In genomic region chr5:140830314-140831063, GRCm38 (mm10) we compare ENCODE assay signal across 8 mouse cellular contexts. TPM values are rescaled to one million over a fixed set of nuclear protein-coding genes. Genes with fewer than 3 reads are reported as not detected.
A peak's percentile ranks its signal among the peaks of the same experiment; 100 is the strongest.
DNase-seq lines count a peak whose midpoint lies in the region; ATAC-seq and TF ChIP-seq lines count a peak whose summit lies in the region.

TSS of gene Gna12 (minus strand) at chr5:140830431.

- ATAC-seq in erythroid progenitor cell, adult 5-6 weeks (replicated peaks; ENCODE audit: low FRiP score, poor library complexity, severe bottlenecking): peak; percentile 94
- ATAC-seq in heart, embryonic 12.5 days (ENCODE audit: insufficient number of reproducible peaks, low FRiP score): peak; percentile 97
- peak; percentile 98 for ATAC-seq in kidney, postnatal 0 days (replicated peaks; ENCODE audit: low FRiP score, low read depth)
- peak; percentile 95 for ATAC-seq in liver, embryonic 11.5 days (replicated peaks; ENCODE audit: low FRiP score)
- ATAC-seq in stomach, embryonic 14.5 days (ENCODE audit: insufficient number of reproducible peaks, insufficient read depth, low FRiP score, low read depth): peak; percentile 96

- H3K9me3 ChIP-seq in heart, embryonic 12.5 days (replicated peaks): no peaks in the 10 kb centered on the region
- H3K9me3 ChIP-seq in kidney, postnatal 0 days (replicated peaks; ENCODE audit: low read length): no peaks in the 10 kb centered on the region
- no peaks in the 10 kb centered on the region for H3K9me3 ChIP-seq in liver, embryonic 11.5 days (ENCODE audit: control insufficient read depth, low read length)
- no peaks in the 10 kb centered on the region for H3K9me3 ChIP-seq in stomach, embryonic 14.5 days (ENCODE audit: control insufficient read depth, low read depth, low read length)

- H3K27ac ChIP-seq in heart, embryonic 12.5 days (ENCODE audit: poor library complexity, severe bottlenecking): peak within 1 kb of the TSS; percentile 64
- peak within 1 kb of the TSS; percentile 80 for H3K27ac ChIP-seq in kidney, postnatal 0 days
- peak within 1 kb of the TSS; percentile 70 for H3K27ac ChIP-seq in liver, embryonic 11.5 days (ENCODE audit: low read depth, low read length)
- H3K27ac ChIP-seq in stomach, embryonic 14.5 days (ENCODE audit: low read length): peak within 1 kb of the TSS; percentile 52; the same call in 1 of the 2 replicates

- H3K36me3 ChIP-seq in heart, embryonic 12.5 days: peaks cover 4% of the 10 kb centered on the region
- H3K36me3 ChIP-seq in kidney, postnatal 0 days (ENCODE audit: insufficient read depth, low read length): no peaks in the 10 kb centered on the region
- H3K36me3 ChIP-seq in liver, embryonic 11.5 days (ENCODE audit: control insufficient read depth, insufficient read depth, low read length): no peaks in the 10 kb centered on the region
- no peaks in the 10 kb centered on the region for H3K36me3 ChIP-seq in stomach, embryonic 14.5 days (ENCODE audit: control insufficient read depth, insufficient read depth, low read length)

- H3K27me3 ChIP-seq in heart, embryonic 12.5 days (replicated peaks): no peaks in the 10 kb centered on the region; the same call in 1 of the 2 replicates
- no peaks in the 10 kb centered on the region for H3K27me3 ChIP-seq in kidney, postnatal 0 days (ENCODE audit: insufficient read depth, low read length)
- no peaks in the 10 kb centered on the region for H3K27me3 ChIP-seq in liver, embryonic 11.5 days (replicated peaks; ENCODE audit: control insufficient read depth, insufficient read depth, low read length)
- no peaks in the 10 kb centered on the region for H3K27me3 ChIP-seq in stomach, embryonic 14.5 days (ENCODE audit: control insufficient read depth, insufficient read depth, low read length)

- peak within 1 kb of the TSS; percentile 92 for H3K4me2 ChIP-seq in heart, embryonic 12.5 days
- H3K4me2 ChIP-seq in kidney, postnatal 0 days (ENCODE audit: low read length): peak within 1 kb of the TSS; percentile 83
- peak within 1 kb of the TSS; percentile 97 for H3K4me2 ChIP-seq in liver, embryonic 11.5 days
- peak within 1 kb of the TSS; percentile 84 for H3K4me2 ChIP-seq in stomach, embryonic 14.5 days (replicated peaks; ENCODE audit: low read depth, low read length)

- no peak for TF ChIP-seq CTCF in kidney, postnatal 0 days (IDR thresholded peaks at IDR 0.05; ENCODE audit: low read depth)

- DNase-seq in CD4-positive helper T cell, adult 2 months (ENCODE audit: low read depth, low spot score): peak; percentile 99
- peak; percentile 99 for DNase-seq in brain, embryonic 18.5 days (ENCODE audit: low read depth, low spot score)
- DNase-seq in kidney, postnatal 0 days (ENCODE audit: low spot score): peak; percentile 100
- peak; percentile 96 for DNase-seq in liver, embryonic 11.5 days (ENCODE audit: low spot score)
- peak; percentile 100 for DNase-seq in naive thymus-derived CD4-positive, alpha-beta T cell, adult 2 months (ENCODE audit: low read depth)

- peak within 1 kb of the TSS; percentile 86 for H3K9ac ChIP-seq in heart, embryonic 12.5 days
- peak within 1 kb of the TSS; percentile 83 for H3K9ac ChIP-seq in kidney, postnatal 0 days (ENCODE audit: low read depth, low read length)
- H3K9ac ChIP-seq in liver, embryonic 11.5 days (ENCODE audit: low read depth, low read length): peak within 1 kb of the TSS; percentile 87
- H3K9ac ChIP-seq in stomach, embryonic 14.5 days (replicated peaks; ENCODE audit: low read depth, low read length): peak within 1 kb of the TSS; percentile 82

- WGBS in heart, embryonic 12.5 days: 3% methylated on average over 49 of the region's 49 CpGs
- whole genome bisulfite sequencing in kidney, postnatal 0 days: under 1% methylated on average over 48 of the region's 49 CpGs
- under 1% methylated on average over 49 of the region's 49 CpGs for WGBS in liver, embryonic 11.5 days
- under 1% methylated on average over 49 of the region's 49 CpGs for WGBS in stomach, embryonic 14.5 days

- H3K4me1 ChIP-seq in heart, embryonic 12.5 days (replicated peaks): peaks cover 43% of the 10 kb centered on the region
- peaks cover 7% of the 10 kb centered on the region; the same call in 1 of the 2 replicates for H3K4me1 ChIP-seq in kidney, postnatal 0 days (replicated peaks; ENCODE audit: insufficient read depth, low read length)
- peaks cover 38% of the 10 kb centered on the region for H3K4me1 ChIP-seq in liver, embryonic 11.5 days (replicated peaks; ENCODE audit: control insufficient read depth, insufficient read depth, low read length)
- peaks cover 12% of the 10 kb centered on the region for H3K4me1 ChIP-seq in stomach, embryonic 14.5 days (ENCODE audit: control insufficient read depth, insufficient read depth, low read length)

- peak within 1 kb of the TSS; percentile 80 for H3K4me3 ChIP-seq in heart, embryonic 12.5 days
- peak within 1 kb of the TSS; percentile 66 for H3K4me3 ChIP-seq in kidney, postnatal 0 days (replicated peaks; ENCODE audit: low read depth, low read length)
- H3K4me3 ChIP-seq in liver, embryonic 11.5 days (ENCODE audit: low read depth, low read length): peak within 1 kb of the TSS; percentile 87
- peak within 1 kb of the TSS; percentile 79 for H3K4me3 ChIP-seq in stomach, embryonic 14.5 days (ENCODE audit: low read depth, low read length)

RNA-seq across cellular contexts. Expression of gene Gna12, which starts in this region (rescaled TPM):
- 10.9 and 19.8 TPM in 2 replicates for total RNA-seq in erythroid progenitor cell, adult 5-6 weeks (2015; ENCODE audit: low replicate concordance)
- total RNA-seq in erythroid progenitor cell, adult 5-6 weeks (2017; ENCODE audit: low replicate concordance): 11.9 and 12.6 TPM in 2 replicates
- 48.5 and 50.6 TPM in 2 replicates for polyA plus RNA-seq in heart, embryonic 12.5 days (2016; fragmentation: Nextera tagmentation; extraction: Ambion mirVana)
- 28.1 and 48.8 TPM in 2 replicates for polyA plus RNA-seq in kidney, postnatal 0 days (2015; fragmentation: Nextera tagmentation; extraction: Ambion mirVana)
- polyA plus RNA-seq in liver, embryonic 11.5 days (2014; fragmentation: Nextera tagmentation; extraction: Ambion mirVana): 25.1 and 31.1 TPM in 2 replicates
- polyA plus RNA-seq in stomach, embryonic 14.5 days (2014; fragmentation: Nextera tagmentation; extraction: Ambion mirVana): 16.2 and 17.2 TPM in 2 replicates

Comparison
In these comparisons a context has a peak if more than half of its experiments do, and no peak if none do; other contexts are left out.
1. Peak in every context shown above with its lines: DNase-seq, ATAC-seq, H3K4me3 ChIP-seq and H3K27ac ChIP-seq.